Mouse (Mus musculus) 3134 (cell line): Measurements from ENCODE around the gene Ifitm5.
"Not testable (repeated sequence)": the region's sequence is repeated elsewhere in the genome, so short reads cannot be mapped to it uniquely, and the experiment has no call there.

Experiments used
- DNase-seq: peaks from one replicate; pipeline ENCODE4 v3.0.0-alpha.2; 2011; ENCODE audit warnings: low spot score; ENCODE audit not compliant: insufficient read length; ENCODE audit errors: extremely low read depth

Ifitm5 gene

DNA sequence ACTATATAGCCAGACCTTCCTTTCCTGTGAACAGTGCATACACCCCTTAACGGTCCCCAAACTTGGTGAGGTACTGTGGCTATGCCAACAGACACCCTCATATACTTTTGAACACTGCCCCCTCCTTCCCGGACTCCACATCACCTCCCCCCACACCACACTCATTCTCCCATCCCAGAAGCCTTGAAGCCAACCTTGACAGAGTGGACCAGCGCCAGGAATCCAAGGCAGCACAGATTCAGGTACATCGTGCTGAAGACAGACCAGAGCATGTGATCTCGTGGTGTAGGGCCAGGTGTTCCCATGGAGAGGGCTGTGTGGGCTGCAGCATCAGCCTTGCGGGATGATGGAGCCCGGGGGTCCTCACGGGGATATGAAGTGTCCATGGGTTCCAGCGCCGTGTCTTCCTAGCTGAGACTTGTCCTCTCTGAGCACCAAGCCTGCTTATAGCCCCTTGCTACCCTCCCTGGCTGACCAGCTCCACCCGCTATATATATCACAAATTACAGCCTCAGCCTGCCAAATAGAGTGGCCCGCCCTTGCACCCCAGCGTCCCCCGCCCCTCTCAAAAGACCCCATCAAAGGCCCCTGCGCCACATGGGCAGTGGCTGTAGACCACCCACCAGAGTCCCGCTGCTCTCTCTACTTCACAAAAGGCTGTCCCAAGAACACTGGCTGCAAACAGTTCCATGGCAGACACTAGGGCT, at the start of gene Ifitm5:
Gene Ifitm5, minus strand, starts transcription at position 468 of the 707 bp plus-strand sequence.
- DNase-seq, result no peak

DNA sequence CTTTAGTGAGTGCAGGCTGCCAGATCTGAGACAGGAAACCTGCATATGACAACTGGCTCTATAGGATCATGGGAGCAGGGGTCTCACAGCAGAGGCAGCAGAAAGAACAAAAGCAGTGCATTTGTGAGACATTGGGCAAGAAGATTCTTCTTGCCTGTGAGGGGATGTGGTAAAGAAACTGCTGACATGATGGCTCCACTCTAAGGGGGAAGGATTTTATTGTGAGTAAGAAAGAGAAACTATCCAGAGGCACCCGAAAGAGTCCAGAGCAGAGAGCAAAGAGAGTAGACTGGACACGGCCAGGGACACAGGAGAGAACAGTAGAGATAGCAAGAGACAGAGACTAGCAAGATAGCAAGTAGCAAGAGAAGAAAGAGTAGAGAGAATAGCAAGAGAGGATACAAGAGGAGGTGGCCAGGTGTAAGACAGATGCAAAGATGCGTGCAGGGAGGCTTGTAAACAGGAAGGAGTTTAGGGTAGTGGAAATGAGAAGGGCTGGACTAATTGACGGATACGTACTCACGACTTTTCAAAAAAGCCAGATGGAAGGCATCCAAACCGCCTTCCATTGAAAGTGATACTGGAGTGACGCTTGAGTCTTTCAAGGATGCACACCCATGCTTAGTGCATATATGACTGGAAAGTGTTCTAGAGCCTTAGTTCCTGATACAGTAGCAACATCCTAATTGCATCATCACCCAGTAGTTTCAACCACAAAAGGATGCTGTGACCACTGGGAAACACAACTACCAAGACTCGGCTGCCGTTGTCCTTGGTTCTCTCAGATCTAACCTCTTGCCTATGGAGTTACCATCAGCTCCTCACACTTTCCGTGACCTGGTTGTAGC, 49.0 kb upstream of the Ifitm5 start:
- DNase-seq, result no peak

DNA sequence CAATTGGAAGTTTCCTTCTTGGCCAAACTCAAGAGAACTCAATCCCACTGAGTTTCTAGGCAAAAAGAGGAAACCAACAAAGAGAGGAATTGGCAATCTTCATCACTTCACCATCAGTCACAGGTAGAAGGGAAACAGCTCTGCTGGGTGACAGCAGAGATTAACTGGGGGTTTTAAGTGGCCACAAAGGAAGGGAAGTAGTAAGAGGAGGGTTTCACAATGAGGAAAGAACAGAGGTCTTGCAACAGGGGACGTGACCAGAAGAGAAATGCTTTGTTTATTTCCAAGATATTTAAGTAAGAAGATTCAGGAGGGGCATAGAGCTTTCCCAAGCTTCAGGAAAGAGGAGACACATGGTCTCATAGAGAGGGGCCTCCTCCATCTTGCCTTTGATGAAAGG, 47.7 kb upstream of the Ifitm5 start:
- no peak for DNase-seq

DNA sequence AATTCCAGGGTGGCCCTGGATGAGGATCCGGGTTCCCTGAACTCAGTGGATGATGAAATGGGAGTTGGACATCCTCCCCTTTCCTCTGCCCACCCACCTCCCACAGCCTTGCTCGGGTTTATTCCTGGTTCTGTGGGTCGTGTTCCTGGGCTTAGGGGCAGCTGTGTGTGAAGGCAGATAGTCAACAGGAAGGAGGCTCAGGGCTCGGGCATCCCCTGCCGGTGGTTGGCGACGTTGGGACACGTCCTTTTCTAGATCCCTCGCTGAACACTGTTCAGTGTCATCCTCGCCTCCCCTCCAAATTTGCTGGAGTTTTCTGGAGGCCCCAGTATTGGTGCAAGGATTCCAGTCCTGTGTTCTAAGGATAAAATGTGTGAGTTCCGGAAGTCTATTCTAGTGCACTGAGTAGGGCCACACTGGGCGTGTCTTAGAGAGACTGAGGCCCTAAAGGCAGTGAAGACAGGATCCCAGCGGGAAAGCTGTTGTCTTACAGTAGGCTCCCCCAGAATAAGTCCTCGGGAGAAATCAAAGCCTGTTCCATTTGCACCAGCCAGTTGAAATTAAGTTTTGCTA, 41.1 kb upstream of the Ifitm5 start:
- DNase-seq, result no peak

DNA sequence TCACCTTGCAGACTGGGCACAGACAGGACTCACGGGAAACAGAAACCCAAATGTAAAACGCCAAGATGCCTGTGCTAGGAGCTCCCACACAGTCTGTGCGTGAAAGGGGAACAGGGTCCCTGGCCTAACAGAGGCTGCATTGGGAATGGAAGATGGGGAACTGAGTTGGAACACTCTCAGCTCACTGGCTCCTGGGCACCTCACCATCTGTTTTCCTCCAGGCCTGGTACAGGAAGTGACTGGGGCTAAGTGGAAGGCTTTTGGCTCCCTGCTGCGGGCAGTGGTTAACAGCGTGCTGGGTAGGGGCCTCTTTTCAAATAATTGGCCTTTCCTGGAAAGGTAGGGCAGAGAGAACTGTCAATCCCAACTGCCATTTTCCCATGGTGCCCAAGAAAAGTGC, 40.5 kb upstream of the Ifitm5 start:
- DNase-seq, result no peak

DNA sequence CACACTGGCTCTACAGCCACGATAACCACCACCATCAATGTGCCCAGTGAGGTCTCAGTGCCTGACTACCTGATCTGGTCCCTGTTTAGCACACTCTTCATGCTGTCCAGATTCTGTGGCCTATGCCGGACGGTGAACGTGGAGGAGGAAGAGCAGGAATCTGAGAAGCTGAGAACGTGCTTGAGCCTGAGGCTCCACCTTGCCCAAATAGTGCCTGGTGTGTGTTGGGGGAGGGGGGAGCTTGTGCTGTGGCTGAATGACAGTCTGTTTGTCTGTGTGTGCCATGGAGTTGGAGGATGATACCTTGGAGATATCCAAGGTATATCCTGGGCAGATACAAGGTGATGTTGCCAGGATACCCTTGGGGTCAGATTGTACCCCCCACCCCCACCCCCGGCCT, 40.1 kb upstream of the Ifitm5 start:
- DNase-seq, result no peak

DNA sequence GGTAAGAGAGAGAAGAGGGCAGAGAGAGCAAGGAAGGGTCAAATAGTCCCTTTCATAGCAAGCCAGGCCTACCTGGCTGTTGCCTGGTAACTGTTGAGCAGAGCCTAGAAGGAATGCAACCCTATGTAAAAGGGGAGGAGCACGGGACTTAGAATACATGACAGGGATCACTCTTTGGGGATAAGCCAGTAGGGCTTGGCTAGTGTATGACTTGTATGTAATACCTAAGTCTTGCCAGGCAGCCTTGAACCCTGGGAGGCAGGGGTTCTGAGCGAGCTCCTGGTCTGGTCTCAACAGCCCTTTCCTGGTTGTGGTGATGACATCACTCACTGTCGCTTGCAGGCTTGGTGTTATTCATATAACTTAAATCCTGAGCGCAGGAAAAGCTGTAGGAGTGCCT, 38.9 kb upstream of the Ifitm5 start:
- no peak for DNase-seq

DNA sequence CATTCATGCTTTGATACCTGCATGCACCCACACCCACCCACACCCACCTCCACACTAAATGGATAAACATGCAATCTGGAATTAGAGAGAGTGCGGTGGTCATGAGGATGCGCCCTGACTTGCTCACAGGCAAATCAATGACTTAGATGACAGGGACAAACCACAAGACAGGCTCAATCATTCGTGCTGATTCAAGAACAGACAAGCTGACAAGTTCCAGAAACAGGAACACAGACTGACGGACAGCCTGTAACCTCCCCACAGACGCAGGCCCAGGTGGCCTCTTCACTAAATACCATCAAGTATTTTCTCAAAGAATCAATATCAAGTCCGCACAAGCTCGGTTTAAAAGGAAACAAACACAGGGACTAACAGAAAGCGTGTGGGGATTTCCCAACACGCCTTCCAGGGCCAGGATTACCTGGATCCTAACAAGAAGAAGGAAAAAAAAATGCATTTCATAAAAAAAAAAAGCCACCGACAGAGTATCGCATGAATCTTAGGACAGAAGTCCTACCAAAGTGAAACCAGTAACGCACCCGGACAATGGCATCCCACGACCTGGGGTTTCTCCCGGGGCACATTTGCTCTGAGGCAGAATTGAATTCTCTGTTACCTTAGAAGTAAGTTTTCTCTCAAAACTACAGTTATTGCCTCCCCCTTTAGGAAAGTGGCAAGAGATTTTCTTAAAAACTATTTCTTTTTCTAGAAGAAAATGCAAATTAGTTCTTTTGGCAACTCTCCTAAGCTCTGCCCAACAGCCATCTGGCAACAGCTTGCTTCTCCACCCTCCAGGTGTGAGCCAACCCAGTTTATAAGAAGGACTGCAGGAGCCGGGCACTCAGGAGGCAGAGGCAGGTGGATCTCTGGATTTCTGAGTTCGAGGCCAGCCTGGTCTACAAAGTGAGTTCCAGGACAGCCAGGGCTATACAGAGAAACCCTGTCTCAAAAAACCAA, 37.4 kb upstream of the Ifitm5 start:
- DNase-seq, result no peak

DNA sequence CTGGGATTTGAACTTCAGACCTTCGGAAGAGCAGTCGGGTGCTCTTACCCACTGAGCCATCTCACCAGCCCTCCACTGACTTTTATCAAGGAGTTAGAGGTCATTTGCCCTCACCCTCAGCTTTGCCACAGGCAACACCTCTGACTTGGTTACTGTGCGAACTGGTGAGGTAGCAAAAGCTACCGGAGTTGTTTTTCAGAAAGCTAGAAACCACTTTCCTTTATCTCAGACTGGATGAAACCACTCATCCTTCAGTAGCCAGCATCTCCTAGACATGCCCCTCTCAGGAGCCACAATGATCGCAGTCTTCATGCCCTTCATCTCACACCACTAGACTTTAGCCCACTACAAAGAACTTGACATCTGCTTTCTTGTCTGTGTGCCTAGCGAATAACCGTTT, 32.9 kb upstream of the Ifitm5 start:
- no peak for DNase-seq

DNA sequence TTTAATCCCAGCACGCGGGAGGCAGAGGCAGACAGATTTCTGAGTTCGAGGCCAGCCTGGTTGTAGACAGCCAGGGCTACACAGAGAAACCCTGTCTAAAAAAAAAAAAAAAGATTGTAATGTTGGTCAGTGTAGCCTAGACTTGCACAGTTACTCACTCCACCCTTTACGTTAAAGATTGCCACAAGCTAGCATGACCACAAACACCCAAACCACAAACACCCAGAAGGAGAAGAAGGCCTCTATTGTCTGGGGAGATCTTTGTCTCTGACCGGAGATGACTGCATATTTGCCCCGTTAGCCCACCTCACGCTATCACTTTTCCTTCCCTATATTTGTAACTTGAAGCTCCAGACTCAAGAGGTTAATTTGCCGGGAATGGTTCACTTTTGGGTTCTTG, 31.6 kb upstream of the Ifitm5 start:
- DNase-seq, result peak; percentile 57

DNA sequence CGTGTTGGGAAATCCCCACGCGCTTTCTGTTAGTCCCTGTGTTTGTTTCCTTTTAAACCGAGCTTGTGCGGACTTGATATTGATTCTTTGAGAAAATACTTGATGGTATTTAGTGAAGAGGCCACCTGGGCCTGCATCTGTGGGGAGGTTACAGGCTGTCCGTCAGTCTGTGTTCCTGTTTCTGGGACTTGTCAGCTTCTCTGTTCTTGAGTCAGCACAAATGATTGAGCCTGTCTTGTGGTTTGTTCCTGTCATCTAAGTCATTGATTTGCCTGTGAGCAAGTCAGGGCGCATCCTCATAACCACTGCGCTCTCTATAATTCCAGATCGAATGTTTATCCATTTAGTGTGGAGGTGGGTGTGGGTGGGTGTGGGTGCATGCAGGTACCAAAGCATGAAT, 26.6 kb upstream of the Ifitm5 start:
- not testable (repeated sequence) for DNase-seq

DNA sequence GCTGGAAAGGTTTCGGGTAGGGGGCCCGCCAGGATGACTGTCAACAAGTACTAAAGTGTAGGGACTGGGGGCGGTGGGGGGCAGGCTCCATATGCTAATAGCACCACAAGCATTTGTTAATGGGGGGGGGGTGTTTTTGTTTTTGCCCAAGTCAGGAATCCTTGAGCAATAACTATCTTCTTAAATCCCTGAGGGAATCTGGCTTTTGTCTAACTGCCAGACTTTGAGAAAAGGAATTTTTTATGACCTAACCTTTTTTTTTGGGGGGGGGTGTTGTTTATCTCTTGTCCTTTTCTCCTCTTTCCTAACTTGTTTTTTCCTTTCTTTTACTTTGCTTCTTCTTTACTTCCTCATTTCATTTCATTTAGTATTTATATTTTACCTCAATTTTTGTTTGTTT, 25.4 kb upstream of the Ifitm5 start:
- no peak for DNase-seq

DNA sequence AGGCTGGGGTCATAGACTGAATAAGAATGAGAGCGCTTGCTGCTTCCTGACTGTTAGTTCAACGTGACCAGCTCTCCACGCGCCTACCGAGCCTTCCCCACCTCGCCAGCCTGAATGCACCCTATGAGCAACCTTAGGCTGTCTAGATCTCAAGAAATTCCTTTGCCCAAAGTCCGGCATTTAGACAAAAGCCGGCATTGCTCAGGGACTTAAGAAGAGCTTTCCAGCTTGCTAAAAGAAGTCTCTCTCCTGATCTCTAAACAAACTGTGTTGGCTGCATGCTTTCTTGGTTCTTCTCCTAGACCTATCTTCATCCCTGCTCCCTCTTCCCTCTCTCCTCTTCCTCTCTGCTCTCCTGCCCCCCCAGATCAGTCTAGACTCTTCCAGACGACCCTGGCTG, 24.8 kb upstream of the Ifitm5 start:
- DNase-seq, result no peak

DNA sequence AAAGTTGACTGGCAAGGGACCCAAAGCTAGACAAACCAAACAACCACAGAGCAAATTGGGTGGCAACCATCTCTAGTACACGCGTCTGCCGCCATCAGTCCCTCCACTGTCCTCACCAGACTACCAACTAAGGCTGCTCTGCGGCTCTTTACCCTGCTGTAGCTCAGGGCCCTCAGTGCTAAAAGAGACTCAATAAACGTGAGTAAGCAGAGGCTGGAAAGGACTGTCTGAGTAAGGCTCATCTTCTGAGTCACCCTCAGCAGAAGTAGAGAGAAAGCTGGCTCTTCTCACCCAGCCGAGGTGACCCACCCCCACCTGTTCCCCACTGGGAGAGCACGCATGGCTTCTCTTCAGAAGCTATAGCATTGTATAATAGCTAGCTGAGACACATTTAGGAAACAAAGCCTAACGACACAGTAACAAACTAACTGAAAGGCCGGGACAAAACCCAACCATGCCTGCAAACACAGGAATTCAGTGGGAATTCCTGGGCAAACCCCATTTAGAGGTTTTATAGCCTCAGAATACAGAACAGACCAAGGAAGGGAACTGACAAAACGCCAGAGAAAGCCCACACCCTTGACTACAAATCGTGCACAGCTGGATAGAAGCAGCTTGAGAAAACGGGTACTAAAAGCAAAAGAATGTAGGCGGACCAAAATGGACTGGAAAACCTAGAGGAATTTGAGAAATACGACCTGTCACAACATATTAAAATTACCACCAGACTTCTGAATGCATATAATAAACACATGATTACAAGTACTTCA, 23.5 kb upstream of the Ifitm5 start:
- peak; percentile 47 for DNase-seq

DNA sequence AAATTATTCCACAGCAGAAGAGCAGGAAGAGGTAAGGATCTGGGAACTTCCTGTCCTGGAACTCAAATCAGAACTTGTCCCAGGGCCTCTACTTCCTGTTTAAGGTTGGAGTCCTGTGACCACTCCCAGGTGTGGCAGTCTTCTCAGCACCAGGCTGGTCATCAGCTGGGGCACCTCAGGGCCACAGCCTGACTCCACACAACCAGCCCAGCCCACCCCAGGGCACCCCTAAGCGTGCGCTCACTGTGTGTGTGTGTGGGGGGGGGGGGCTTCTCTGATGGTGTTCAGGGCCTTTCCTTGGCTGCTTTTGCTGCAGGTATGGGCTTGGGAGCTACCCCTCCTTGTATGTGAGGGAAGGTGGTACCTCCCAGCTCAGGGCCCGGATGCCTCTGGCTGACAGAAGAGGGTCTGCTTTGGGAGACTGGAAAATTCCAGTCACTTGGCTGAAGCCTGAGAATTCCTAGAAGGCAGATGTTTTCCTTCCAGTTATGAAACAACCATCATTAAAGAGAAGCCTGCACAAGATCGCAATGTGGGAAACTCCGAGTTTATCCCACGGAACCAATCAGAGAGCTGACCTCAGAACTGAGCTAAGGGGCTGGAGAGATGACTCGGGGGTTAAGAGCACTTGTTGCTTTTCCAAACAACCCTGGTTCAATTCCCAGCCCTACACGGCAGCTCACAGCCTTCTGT, 21.5 kb upstream of the Ifitm5 start:
- no peak for DNase-seq

DNA sequence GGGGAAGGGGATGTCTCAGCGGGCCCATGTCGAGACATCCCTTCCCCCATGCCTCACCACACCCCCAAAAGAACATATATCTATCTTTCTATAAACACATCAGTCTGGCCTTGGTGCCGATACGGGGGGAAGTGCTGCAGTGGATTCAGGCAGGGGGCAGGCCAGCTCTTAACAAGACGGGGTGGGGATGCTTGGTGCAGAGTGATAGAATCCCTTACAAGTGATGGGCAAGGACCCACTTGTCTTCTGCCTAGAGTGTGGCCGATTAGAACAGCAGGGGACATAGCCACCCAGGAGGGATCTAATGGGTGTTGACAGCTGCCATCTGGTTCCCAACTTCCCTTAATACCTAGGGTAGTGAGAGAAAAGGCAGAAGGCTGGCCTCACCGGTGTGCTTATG, 20.8 kb upstream of the Ifitm5 start:
- DNase-seq, result no peak

DNA sequence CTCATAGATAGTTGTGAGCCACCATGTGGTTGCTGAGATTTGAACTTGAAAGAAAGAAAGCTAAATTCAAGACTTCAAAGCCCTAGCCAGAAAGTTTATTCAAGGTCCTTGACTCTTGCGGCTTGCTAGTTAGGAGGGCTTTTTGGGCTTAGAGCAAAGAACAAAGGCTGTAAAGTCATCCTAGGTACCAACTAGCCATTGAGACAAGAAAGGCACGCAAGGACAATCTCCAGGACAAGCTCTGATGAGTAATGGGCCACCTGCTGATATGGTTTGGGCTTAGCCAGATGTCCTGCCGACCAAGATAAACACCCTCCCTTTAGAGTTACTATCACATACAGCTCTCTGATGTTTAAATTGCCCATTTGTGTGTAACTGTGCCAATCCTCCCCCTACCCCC, 18.6 kb upstream of the Ifitm5 start:
- not testable (repeated sequence) for DNase-seq

DNA sequence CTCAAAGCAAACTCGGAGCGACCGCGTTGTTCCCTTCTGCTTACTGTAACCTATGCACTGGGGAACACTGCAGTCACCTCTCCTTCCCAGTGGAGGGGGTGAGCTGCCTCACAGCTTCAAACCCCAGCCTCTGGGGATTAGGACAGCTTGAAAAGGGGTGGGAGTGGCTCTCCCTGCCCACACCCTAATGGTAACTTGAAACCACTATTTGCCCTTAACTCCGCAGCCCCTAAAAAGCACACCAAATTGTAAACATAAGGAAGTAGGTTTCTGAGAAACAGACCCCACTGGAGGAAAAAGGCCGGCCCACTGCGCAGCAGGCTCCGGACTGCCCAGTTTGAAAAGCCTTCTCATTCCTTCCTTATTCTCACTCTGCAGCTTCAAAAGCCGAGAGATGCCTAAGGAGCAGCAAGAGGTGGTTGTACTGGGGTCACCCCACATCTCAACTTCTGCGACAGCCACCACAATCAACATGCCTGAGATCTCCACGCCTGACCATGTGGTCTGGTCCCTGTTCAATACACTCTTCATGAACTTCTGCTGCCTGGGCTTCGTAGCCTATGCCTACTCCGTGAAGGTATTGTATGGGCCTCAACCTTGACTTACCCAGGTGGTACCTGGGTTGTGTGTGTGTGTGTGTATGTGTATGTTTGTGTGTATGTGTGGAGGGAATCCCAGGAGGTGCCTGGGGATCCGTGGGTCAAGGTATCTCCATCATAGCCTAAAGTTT, 17.9 kb upstream of the Ifitm5 start:
- no peak for DNase-seq

DNA sequence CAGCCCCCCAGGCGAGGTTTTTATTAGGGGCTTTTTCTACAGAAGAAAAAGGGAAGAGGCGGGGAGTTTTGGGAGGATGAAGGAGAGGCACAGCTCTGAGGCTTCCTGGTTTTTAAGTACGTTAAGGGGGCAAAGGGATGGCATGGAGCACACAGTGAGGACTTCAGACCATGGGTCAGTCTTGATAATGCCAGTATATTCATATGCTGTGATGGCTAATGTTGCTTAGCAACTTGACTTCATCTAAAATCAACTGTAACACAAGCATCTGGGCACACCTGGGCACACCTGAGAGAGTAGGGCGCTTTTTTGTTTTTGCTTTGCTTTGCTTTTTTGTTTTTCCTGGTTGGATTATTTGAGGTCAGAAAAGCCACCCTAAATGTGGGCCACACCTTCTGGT, 16.8 kb upstream of the Ifitm5 start, which contains the start of gene Ifitm1:
Gene Ifitm1, plus strand, starts transcription at position 301 of the 400 bp plus-strand sequence.
- DNase-seq, result no peak
